Mouse (Mus musculus) MEL (cell line): ENCODE results near the gene Manba.

Experiments
- CTCF ChIP-seq, 3 experiments: IDR thresholded peaks in 2 of 3; conservative IDR thresholded peaks in 1 of 3; 2 replicates each; pipeline ENCODE4 v1.5.1; 2011 to 2012; ENCODE audit warnings: low read length in 3 of 3, low read depth in 2 of 3, mild to moderate bottlenecking in 2 of 3, improper control_type of control experiment in 1 of 3, inconsistent platforms in 1 of 3, mixed read lengths in 1 of 3, moderate library complexity in 1 of 3; ENCODE audit not compliant: control insufficient read depth in 1 of 3, insufficient read depth in 1 of 3, poor library complexity in 1 of 3, severe bottlenecking in 1 of 3
- E2F4 ChIP-seq: IDR thresholded peaks from 2 replicates; pipeline ENCODE4 v1.6.1; 2011; ENCODE audit warnings: low read depth, low read length, improper control_type of control experiment, borderline replicate concordance
- ETS1 ChIP-seq: IDR thresholded peaks from 2 replicates; pipeline ENCODE4 v1.6.1; 2012; ENCODE audit warnings: low read depth, mild to moderate bottlenecking, inconsistent platforms, low read length, improper control_type of control experiment, moderate library complexity
- GATA1 ChIP-seq: IDR thresholded peaks from 2 replicates; pipeline ENCODE4 v1.6.1; 2011; ENCODE audit warnings: low read depth, low read length, improper control_type of control experiment
- POLR2A ChIP-seq, 2 experiments: IDR thresholded peaks; 2 replicates each; pipeline ENCODE4 v1.6.1; 2011 to 2012; ENCODE audit warnings: low read length in 2 of 2, mild to moderate bottlenecking in 2 of 2, control low read depth in 1 of 2, improper control_type of control experiment in 1 of 2, low read depth in 1 of 2, moderate library complexity in 1 of 2; ENCODE audit not compliant: control insufficient read depth in 1 of 2, insufficient read depth in 1 of 2, poor library complexity in 1 of 2
- RCOR1 ChIP-seq: IDR thresholded peaks from 2 replicates; pipeline ENCODE4 v1.6.1; 2012; ENCODE audit warnings: low read depth, mild to moderate bottlenecking, inconsistent platforms, low read length, improper control_type of control experiment
- TAL1 ChIP-seq: IDR thresholded peaks from 2 replicates; pipeline ENCODE4 v1.6.1; 2012; ENCODE audit warnings: mild to moderate bottlenecking, inconsistent platforms, low read length, moderate library complexity, mixed read lengths
- TBP ChIP-seq: IDR thresholded peaks from 2 replicates; pipeline ENCODE4 v1.8.0; 2011; ENCODE audit warnings: low read depth, low read length, improper control_type of control experiment
- USF1 ChIP-seq: IDR thresholded peaks from 2 replicates; pipeline ENCODE4 v1.6.1; 2014; ENCODE audit warnings: low read depth, mild to moderate bottlenecking, inconsistent platforms, low read length, improper control_type of control experiment, moderate library complexity
- USF2 ChIP-seq, 2 experiments: IDR thresholded peaks; 2 replicates each; pipeline ENCODE4 v1.6.1; 2011 to 2012; ENCODE audit warnings: improper control_type of control experiment in 2 of 2, low read length in 2 of 2, borderline replicate concordance in 1 of 2, inconsistent platforms in 1 of 2, low read depth in 1 of 2, mild to moderate bottlenecking in 1 of 2; ENCODE audit not compliant: insufficient read depth in 1 of 2

DNA sequence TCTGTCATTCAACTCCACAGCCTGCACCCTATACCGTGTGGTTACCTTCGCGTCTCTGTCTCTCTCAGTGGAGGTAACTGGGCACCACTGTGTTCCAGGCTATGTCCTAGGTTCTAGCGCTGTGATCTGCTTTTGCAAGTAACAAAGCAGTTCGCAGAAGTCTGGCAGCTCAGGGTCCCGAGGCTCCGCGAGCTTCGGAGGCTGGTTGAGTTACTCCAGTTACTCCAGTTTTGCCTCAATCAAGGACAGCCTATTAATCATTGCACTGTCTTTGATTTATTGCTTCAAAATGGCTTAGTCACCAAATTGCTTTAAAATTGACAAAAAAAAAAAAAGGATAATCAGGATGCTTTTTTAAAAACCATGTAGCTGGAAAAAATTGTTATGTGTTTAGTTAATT is 79.3 kb downstream of the Manba start:
- no peak for TF ChIP-seq GATA1
- no peak for TF ChIP-seq CTCF (IDR thresholded peaks at IDR 0.05 in 2 of 3, conservative IDR thresholded peaks at IDR 0.05 in 1 of 3; ENCODE audit: control insufficient read depth in 1 of 3, insufficient read depth in 1 of 3, low read depth in 2 of 3, low read length in 3 of 3, poor library complexity in 1 of 3, severe bottlenecking in 1 of 3)
- TF ChIP-seq POLR2A (IDR thresholded peaks at IDR 0.05; ENCODE audit: control insufficient read depth in 1 of 2, insufficient read depth in 1 of 2, low read depth in 1 of 2, low read length in 2 of 2, poor library complexity in 1 of 2), result no peak
- no peak for TF ChIP-seq ETS1
- no peak for TF ChIP-seq USF2 (IDR thresholded peaks at IDR 0.05; ENCODE audit: borderline replicate concordance in 1 of 2, insufficient read depth in 1 of 2, low read depth in 1 of 2, low read length in 2 of 2)
- no peak for TF ChIP-seq E2F4
- no peak for TF ChIP-seq RCOR1
- TF ChIP-seq TBP, result no peak
- no peak for TF ChIP-seq USF1
- TF ChIP-seq TAL1, result no peak
